Mouse (Mus musculus) MEL (cell line): ENCODE results near the gene Gm17545. TPM values are rescaled to one million over a fixed set of nuclear protein-coding genes. Genes with fewer than 3 reads are reported as not detected.

ENCODE experiments used
- DNase-seq: peaks from one replicate; pipeline ENCODE4 v3.0.0; 2011; ENCODE audit warnings: low read depth, low spot score
- H3K27ac ChIP-seq: 2 replicates; pipeline ENCODE4 v1.5.1; 2012; ENCODE audit warnings: low read depth, mild to moderate bottlenecking, control low read depth, low read length, moderate library complexity; ENCODE audit not compliant: control insufficient read depth
- H3K27me3 ChIP-seq, 2 experiments: fragments of 150-350 bp in 1 of 2; sonication (generic) in 1 of 2; 2 replicates each; pipeline ENCODE4 v1.6.1; 2012; ENCODE audit warnings: low read length in 2 of 2, mild to moderate bottlenecking in 2 of 2, improper control_type of control experiment in 1 of 2, moderate library complexity in 1 of 2; ENCODE audit not compliant: insufficient read depth in 2 of 2, control insufficient read depth in 1 of 2
- H3K36me3 ChIP-seq, 2 experiments: 2 replicates each; pipeline ENCODE4 v1.6.1; 2012 to 2014; ENCODE audit warnings: low read length in 2 of 2, improper control_type of control experiment in 1 of 2, inconsistent platforms in 1 of 2, mild to moderate bottlenecking in 1 of 2; ENCODE audit not compliant: insufficient read depth in 2 of 2, control insufficient read depth in 1 of 2
- H3K4me1 ChIP-seq, 2 experiments: fragments of 150-350 bp in 1 of 2; sonication (generic) in 1 of 2; 2 replicates each; pipeline ENCODE4 v1.6.1; 2012; ENCODE audit warnings: low read length in 2 of 2, improper control_type of control experiment in 1 of 2, mild to moderate bottlenecking in 1 of 2; ENCODE audit not compliant: insufficient read depth in 2 of 2, control insufficient read depth in 1 of 2
- H3K4me3 ChIP-seq, 2 experiments: fragments of 150-350 bp in 1 of 2; sonication (generic) in 1 of 2; 2 replicates each; pipeline ENCODE4 v1.5.1; 2012; ENCODE audit warnings: low read depth in 2 of 2, low read length in 2 of 2, mild to moderate bottlenecking in 2 of 2, moderate library complexity in 2 of 2, control low read depth in 1 of 2, improper control_type of control experiment in 1 of 2; ENCODE audit not compliant: control insufficient read depth in 1 of 2, insufficient read depth in 1 of 2
- H3K79me2 ChIP-seq: 2 replicates; pipeline ENCODE4 v1.6.1; 2012; ENCODE audit warnings: mild to moderate bottlenecking, low read length, moderate library complexity; ENCODE audit not compliant: control insufficient read depth, poor library complexity, insufficient read depth
- H3K9ac ChIP-seq: 2 replicates; pipeline ENCODE4 v1.6.1; 2012; ENCODE audit warnings: low read depth, mild to moderate bottlenecking, control low read depth, low read length, moderate library complexity; ENCODE audit not compliant: control insufficient read depth, poor library complexity, severe bottlenecking
- H3K9me3 ChIP-seq: fragments of 150-350 bp; sonication (generic); replicated peaks from 2 replicates; pipeline ENCODE4 v1.6.1; 2012; ENCODE audit warnings: mild to moderate bottlenecking, low read length, improper control_type of control experiment, moderate library complexity; ENCODE audit not compliant: insufficient read depth
- BHLHE40 ChIP-seq: IDR thresholded peaks from 2 replicates; pipeline ENCODE4 v1.6.1; 2012; ENCODE audit warnings: low read depth, mild to moderate bottlenecking, inconsistent platforms, low read length, improper control_type of control experiment, borderline replicate concordance
- CHD2 ChIP-seq: IDR thresholded peaks from 2 replicates; pipeline ENCODE4 v1.6.1; 2011; ENCODE audit warnings: low read length, improper control_type of control experiment
- CTCF ChIP-seq, 3 experiments: IDR thresholded peaks in 2 of 3; conservative IDR thresholded peaks in 1 of 3; 2 replicates each; pipeline ENCODE4 v1.5.1; 2011 to 2012; ENCODE audit warnings: low read length in 3 of 3, low read depth in 2 of 3, mild to moderate bottlenecking in 2 of 3, improper control_type of control experiment in 1 of 3, inconsistent platforms in 1 of 3, mixed read lengths in 1 of 3, moderate library complexity in 1 of 3; ENCODE audit not compliant: control insufficient read depth in 1 of 3, insufficient read depth in 1 of 3, poor library complexity in 1 of 3, severe bottlenecking in 1 of 3
- E2F4 ChIP-seq: IDR thresholded peaks from 2 replicates; pipeline ENCODE4 v1.6.1; 2011; ENCODE audit warnings: low read depth, low read length, improper control_type of control experiment, borderline replicate concordance
- ELF1 ChIP-seq: IDR thresholded peaks from 2 replicates; pipeline ENCODE4 v1.6.1; 2014; ENCODE audit warnings: low read depth, mild to moderate bottlenecking, inconsistent platforms, low read length, improper control_type of control experiment, moderate library complexity
- EP300 ChIP-seq, 2 experiments: IDR thresholded peaks; 2 replicates each; pipeline ENCODE4 v1.6.1; 2011; ENCODE audit warnings: improper control_type of control experiment in 2 of 2, low read length in 2 of 2, low read depth in 1 of 2, mild to moderate bottlenecking in 1 of 2
- ETS1 ChIP-seq: IDR thresholded peaks from 2 replicates; pipeline ENCODE4 v1.6.1; 2012; ENCODE audit warnings: low read depth, mild to moderate bottlenecking, inconsistent platforms, low read length, improper control_type of control experiment, moderate library complexity
- GABPA ChIP-seq: IDR thresholded peaks from 2 replicates; pipeline ENCODE4 v1.6.1; 2012; ENCODE audit warnings: low read depth, mild to moderate bottlenecking, inconsistent platforms, low read length, improper control_type of control experiment, moderate library complexity
- GATA1 ChIP-seq: IDR thresholded peaks from 2 replicates; pipeline ENCODE4 v1.6.1; 2011; ENCODE audit warnings: low read depth, low read length, improper control_type of control experiment
- HCFC1 ChIP-seq: IDR thresholded peaks from 2 replicates; pipeline ENCODE4 v1.6.1; 2012; ENCODE audit warnings: low read depth, mild to moderate bottlenecking, inconsistent platforms, low read length, improper control_type of control experiment, moderate library complexity
- JUND ChIP-seq: IDR thresholded peaks from 2 replicates; pipeline ENCODE4 v1.6.1; 2011; ENCODE audit warnings: low read depth, mild to moderate bottlenecking, improper control_type of control experiment, low read length
- KAT2A ChIP-seq: conservative IDR thresholded peaks from 2 replicates; pipeline ENCODE4 v1.6.1; 2012; ENCODE audit warnings: low read depth, low read length, improper control_type of control experiment, inconsistent platforms
- MAFK ChIP-seq: IDR thresholded peaks from 2 replicates; pipeline ENCODE4 v1.6.1; 2011; ENCODE audit warnings: low read depth, mild to moderate bottlenecking, low read length, improper control_type of control experiment, borderline replicate concordance
- MAX ChIP-seq: IDR thresholded peaks from 2 replicates; pipeline ENCODE4 v1.6.1; 2011; ENCODE audit warnings: low read length, improper control_type of control experiment
- MAZ ChIP-seq: IDR thresholded peaks from 2 replicates; pipeline ENCODE4 v1.6.1; 2012; ENCODE audit warnings: low read depth, mild to moderate bottlenecking, inconsistent platforms, low read length, improper control_type of control experiment
- MEF2A ChIP-seq: IDR thresholded peaks from 2 replicates; pipeline ENCODE4 v1.6.1; 2014; ENCODE audit warnings: low read depth, mild to moderate bottlenecking, inconsistent platforms, low read length, improper control_type of control experiment; ENCODE audit not compliant: poor library complexity, insufficient replicate concordance, severe bottlenecking; ENCODE audit errors: extremely low read depth
- MXI1 ChIP-seq: IDR thresholded peaks from 2 replicates; pipeline ENCODE4 v1.6.1; 2011; ENCODE audit warnings: mild to moderate bottlenecking, low read depth, low read length, improper control_type of control experiment
- MYB ChIP-seq: IDR thresholded peaks from 2 replicates; pipeline ENCODE4 v1.6.1; 2011; ENCODE audit warnings: mild to moderate bottlenecking, low read depth, low read length, improper control_type of control experiment
- MYC ChIP-seq: IDR thresholded peaks from 2 replicates; pipeline ENCODE4 v1.6.1; 2011; ENCODE audit warnings: low read depth, mild to moderate bottlenecking, low read length, improper control_type of control experiment, moderate library complexity
- NELFE ChIP-seq: IDR thresholded peaks from 2 replicates; pipeline ENCODE4 v1.6.1; 2011; ENCODE audit warnings: low read depth, low read length, improper control_type of control experiment
- NRF1 ChIP-seq: IDR thresholded peaks from 2 replicates; pipeline ENCODE4 v1.6.1; 2014; ENCODE audit warnings: low read depth, mild to moderate bottlenecking, inconsistent platforms, low read length, improper control_type of control experiment, moderate library complexity; ENCODE audit not compliant: poor library complexity, insufficient read depth, severe bottlenecking
- POLR2A ChIP-seq, 2 experiments: IDR thresholded peaks; 2 replicates each; pipeline ENCODE4 v1.6.1; 2011 to 2012; ENCODE audit warnings: low read length in 2 of 2, mild to moderate bottlenecking in 2 of 2, control low read depth in 1 of 2, improper control_type of control experiment in 1 of 2, low read depth in 1 of 2, moderate library complexity in 1 of 2; ENCODE audit not compliant: control insufficient read depth in 1 of 2, insufficient read depth in 1 of 2, poor library complexity in 1 of 2
- POLR2AphosphoS2 ChIP-seq: IDR thresholded peaks from 2 replicates; pipeline ENCODE4 v1.6.1; 2011; ENCODE audit warnings: low read length, improper control_type of control experiment
- POLR2AphosphoS5 ChIP-seq: IDR thresholded peaks from 2 replicates; pipeline ENCODE4 v1.6.1; 2012; ENCODE audit warnings: low read depth, borderline replicate concordance, mild to moderate bottlenecking, inconsistent platforms, low read length, moderate library complexity, mixed read lengths
- RAD21 ChIP-seq: IDR thresholded peaks from 2 replicates; pipeline ENCODE4 v1.6.1; 2011; ENCODE audit warnings: mild to moderate bottlenecking, low read depth, low read length, improper control_type of control experiment
- RCOR1 ChIP-seq: IDR thresholded peaks from 2 replicates; pipeline ENCODE4 v1.6.1; 2012; ENCODE audit warnings: low read depth, mild to moderate bottlenecking, inconsistent platforms, low read length, improper control_type of control experiment
- SIN3A ChIP-seq: IDR thresholded peaks from 2 replicates; pipeline ENCODE4 v1.6.1; 2012; ENCODE audit warnings: low read length, improper control_type of control experiment, inconsistent platforms
- SMC3 ChIP-seq: IDR thresholded peaks from 2 replicates; pipeline ENCODE4 v1.6.1; 2011; ENCODE audit warnings: low read depth, low read length, improper control_type of control experiment
- TAL1 ChIP-seq: IDR thresholded peaks from 2 replicates; pipeline ENCODE4 v1.6.1; 2012; ENCODE audit warnings: mild to moderate bottlenecking, inconsistent platforms, low read length, moderate library complexity, mixed read lengths
- TBP ChIP-seq: IDR thresholded peaks from 2 replicates; pipeline ENCODE4 v1.8.0; 2011; ENCODE audit warnings: low read depth, low read length, improper control_type of control experiment
- TCF12 ChIP-seq: IDR thresholded peaks from 2 replicates; pipeline ENCODE4 v1.6.1; 2014; ENCODE audit warnings: low read depth, mild to moderate bottlenecking, inconsistent platforms, low read length, improper control_type of control experiment, moderate library complexity
- UBTF ChIP-seq: IDR thresholded peaks from 2 replicates; pipeline ENCODE4 v1.6.1; 2012; ENCODE audit warnings: low read depth, mild to moderate bottlenecking, inconsistent platforms, low read length, improper control_type of control experiment, moderate library complexity, borderline replicate concordance; ENCODE audit not compliant: insufficient read depth
- USF1 ChIP-seq: IDR thresholded peaks from 2 replicates; pipeline ENCODE4 v1.6.1; 2014; ENCODE audit warnings: low read depth, mild to moderate bottlenecking, inconsistent platforms, low read length, improper control_type of control experiment, moderate library complexity
- USF2 ChIP-seq, 2 experiments: IDR thresholded peaks; 2 replicates each; pipeline ENCODE4 v1.6.1; 2011 to 2012; ENCODE audit warnings: improper control_type of control experiment in 2 of 2, low read length in 2 of 2, borderline replicate concordance in 1 of 2, inconsistent platforms in 1 of 2, low read depth in 1 of 2, mild to moderate bottlenecking in 1 of 2; ENCODE audit not compliant: insufficient read depth in 1 of 2
- ZC3H11A ChIP-seq: IDR thresholded peaks from 2 replicates; pipeline ENCODE4 v1.6.1; 2012; ENCODE audit warnings: low read depth, mild to moderate bottlenecking, inconsistent platforms, low read length, improper control_type of control experiment
- ZKSCAN1 ChIP-seq: IDR thresholded peaks from 2 replicates; pipeline ENCODE4 v1.6.1; 2012; ENCODE audit warnings: low read depth, mild to moderate bottlenecking, inconsistent platforms, low read length, improper control_type of control experiment, moderate library complexity
- ZMIZ1 ChIP-seq: IDR thresholded peaks from 2 replicates; pipeline ENCODE4 v1.6.1; 2012; ENCODE audit warnings: low read depth, mild to moderate bottlenecking, inconsistent platforms, low read length, improper control_type of control experiment, moderate library complexity
- ZNF384 ChIP-seq: IDR thresholded peaks from 2 replicates; pipeline ENCODE4 v1.6.1; 2012; ENCODE audit warnings: low read depth, mild to moderate bottlenecking, inconsistent platforms, low read length, improper control_type of control experiment
- polyA plus RNA-seq, 2 experiments: library from polyadenylated mRNA; stranded (reverse) in 1 of 2; unstranded in 1 of 2; fragments of >175 nt in 1 of 2; fragments of >200 nt in 1 of 2; gene quantifications; 2 replicates each; pipeline versions ENCODE4 v1.2.1 to v1.2.4; 2012; ENCODE audit warnings: low replicate concordance in 2 of 2, low read depth in 1 of 2; ENCODE audit not compliant: insufficient read length in 2 of 2, insufficient read depth in 1 of 2, missing spikeins in 1 of 2
- total RNA-seq: library from RNA; depleted of rRNA; stranded (reverse); fragments of 300-350 nt; gene quantifications from 2 replicates; pipeline ENCODE4 v1.2.3, GENCODE M21; 2012

The Gm17545 gene
- total and polyA plus RNA-seq, 3 experiments = not detected

- H3K27ac ChIP-seq = no peak overlapping the region
- no peak overlapping the region for H3K4me3 ChIP-seq
- no peak for DNase-seq
- no peaks in the 10 kb centered on the region for H3K27me3 ChIP-seq
- H3K9me3 ChIP-seq = no peaks in the 10 kb centered on the region
- peaks cover 0 to 27% of the 10 kb centered on the region in 2 experiments; a peak in 2 of 4 replicates for H3K36me3 ChIP-seq
- no peaks in the 10 kb centered on the region for H3K79me2 ChIP-seq
- no peak overlapping the region for H3K9ac ChIP-seq
- peaks cover 29 to 32% of the 10 kb centered on the region in 2 experiments for H3K4me1 ChIP-seq
- TF ChIP-seq JUND (no peak), ZNF384 (no peak), MYC (no peak), TAL1 (no peak), MEF2A (no peak), NRF1 (no peak), ETS1 (no peak), ELF1 (no peak), KAT2A (peak; percentile 35; the same call in 1 of the 2 replicates), SMC3 (no peak), TBP (no peak), GATA1 (peak; percentile 70), MXI1 (no peak), CTCF (IDR thresholded peaks at IDR 0.05 in 2 of 3, conservative IDR thresholded peaks at IDR 0.05 in 1 of 3; ENCODE audit: control insufficient read depth in 1 of 3, insufficient read depth in 1 of 3, low read depth in 2 of 3, low read length in 3 of 3, poor library complexity in 1 of 3, severe bottlenecking in 1 of 3) (no peak), MAFK (no peak), POLR2AphosphoS5 (no peak), BHLHE40 (no peak), USF2 (IDR thresholded peaks at IDR 0.05; ENCODE audit: borderline replicate concordance in 1 of 2, insufficient read depth in 1 of 2, low read depth in 1 of 2, low read length in 2 of 2) (no peak), E2F4 (no peak), SIN3A (no peak), MAX (no peak), RAD21 (no peak; the same call in 1 of the 2 replicates), UBTF (no peak), ZKSCAN1 (no peak), TCF12 (peak; percentile 37; the same call in 1 of the 2 replicates), CHD2 (no peak), RCOR1 (no peak), MYB (0 out of 2 replicates have a peak, but pooled peaks have one; percentile 7), ZC3H11A (no peak), ZMIZ1 (0 out of 2 replicates have a peak, but pooled peaks have one; percentile 32), USF1 (no peak), POLR2AphosphoS2 (no peak), MAZ (no peak), GABPA (no peak), POLR2A (IDR thresholded peaks at IDR 0.05; ENCODE audit: control insufficient read depth in 1 of 2, insufficient read depth in 1 of 2, low read depth in 1 of 2, low read length in 2 of 2, poor library complexity in 1 of 2) (no peak), HCFC1 (0 out of 2 replicates have a peak, but pooled peaks have one; percentile 14), NELFE (no peak), EP300 (IDR thresholded peaks at IDR 0.05; ENCODE audit: low read depth in 1 of 2, low read length in 2 of 2) (peak; percentile 47 to 67; a peak in 2 of 4 replicates)
Measured at GRCm38 (mm10) chr9:22424719-22425118, 29.4 kb upstream of the Gm17545 start.
